Mouse (Mus musculus): Measurements from ENCODE around the gene Hist1h3a. TPM values are rescaled to one million over a fixed set of nuclear protein-coding genes. Genes with fewer than 3 reads are reported as not detected.
A peak's percentile ranks its signal among the peaks of the same experiment; 100 is the strongest.
"Not testable (repeated sequence)": the region's sequence is repeated elsewhere in the genome, so short reads cannot be mapped to it uniquely, and the experiment has no call there.

The Hist1h3a gene
- 10 to 100 TPM; 35.0 to 41.6 TPM for total RNA-seq (2021)
- long read RNA-seq, experiment 1, result 0 reads
- long read RNA-seq, experiment 2, result 0 reads

- Histone ChIP-seq H3K27ac (peak within 1 kb of the TSS; percentile 86), H3K4me3 (peak within 1 kb of the TSS; percentile 69)
- DNase-seq (ENCODE audit: low spot score in 2 of 2), result peak; percentile 61 to 75
Measured at GRCm38 (mm10) chr13:23761871-23762821, at the start of gene Hist1h3a. Hist1h3a (minus strand) TSS chr13:23762386.

GRCm38 (mm10) chr13:23806422-23807052 lies 44.4 kb upstream of the Hist1h3a start, which contains the start of gene Slc17a2:
Slc17a2 (plus strand) TSS chr13:23806993.
- Histone ChIP-seq H3K4me3 (no peak within 1 kb of the TSS), H3K27ac (peak within 1 kb of the TSS; percentile 59; the same call in 1 of the 2 replicates)
- TF ChIP-seq CTCF (conservative IDR thresholded peaks at IDR 0.05), result no peak
- DNase-seq (ENCODE audit: low spot score in 2 of 2), result no peak

- TF ChIP-seq CTCF (conservative IDR thresholded peaks at IDR 0.05), result no peak
- H3K27ac ChIP-seq, result no peak overlapping the region
- no peak for DNase-seq (ENCODE audit: low spot score in 2 of 2)
- H3K4me3 ChIP-seq, result no peak overlapping the region
Measured at GRCm38 (mm10) chr13:23804532-23804931, 42.3 kb upstream of the Hist1h3a start.

GRCm38 (mm10) chr13:23799405-23799804 lies 37.2 kb upstream of the Hist1h3a start:
- DNase-seq (ENCODE audit: low spot score in 2 of 2), result no peak

GRCm38 (mm10) chr13:23792520-23792919 lies 30.3 kb upstream of the Hist1h3a start:
- peak; percentile 44 to 70 for DNase-seq (ENCODE audit: low spot score in 2 of 2)
- TF ChIP-seq CTCF (conservative IDR thresholded peaks at IDR 0.05), result peak; percentile 94
- H3K27ac ChIP-seq, result no peak overlapping the region

More at GRCm38 (mm10) chr13:23799405-23799804, 37.2 kb upstream of the Hist1h3a start:
- TF ChIP-seq CTCF (conservative IDR thresholded peaks at IDR 0.05), result no peak
- Histone ChIP-seq H3K27ac (no peak overlapping the region), H3K4me3 (no peak overlapping the region)

GRCm38 (mm10) chr13:23779025-23779424 lies 16.8 kb upstream of the Hist1h3a start:
- DNase-seq (ENCODE audit: low spot score in 2 of 2), result no peak
- TF ChIP-seq CTCF (conservative IDR thresholded peaks at IDR 0.05), result no peak
- Histone ChIP-seq H3K27ac (no peak overlapping the region), H3K4me3 (no peak overlapping the region)

More at GRCm38 (mm10) chr13:23792520-23792919, 30.3 kb upstream of the Hist1h3a start:
- no peak overlapping the region for H3K4me3 ChIP-seq

- H3K4me3 ChIP-seq, result no peak overlapping the region
- no peak for TF ChIP-seq CTCF (conservative IDR thresholded peaks at IDR 0.05)
- DNase-seq (ENCODE audit: low spot score in 2 of 2), result no peak
- H3K27ac ChIP-seq, result no peak overlapping the region
Measured at GRCm38 (mm10) chr13:23778339-23778738, 16.2 kb upstream of the Hist1h3a start.

GRCm38 (mm10) chr13:23772561-23773313 lies 10.6 kb upstream of the Hist1h3a start:
- Histone ChIP-seq H3K27ac (no peak overlapping the region), H3K4me3 (peak overlapping the region; percentile 29)
- TF ChIP-seq CTCF (conservative IDR thresholded peaks at IDR 0.05), result 0 out of 2 replicates have a peak, but pooled peaks have one; percentile 7
- DNase-seq (ENCODE audit: low spot score in 2 of 2), result peak; percentile 43 to 47

GRCm38 (mm10) chr13:23769613-23770012 lies 7.4 kb upstream of the Hist1h3a start, which contains the start of gene Trim38:
Trim38 (plus strand) TSS chr13:23769913.
- H3K4me3 ChIP-seq; H3K27ac ChIP-seq; DNase-seq (ENCODE audit: low spot score in 2 of 2): not testable (repeated sequence)

GRCm38 (mm10) chr13:23768834-23769397 lies 6.7 kb upstream of the Hist1h3a start:
- no peak for TF ChIP-seq CTCF (conservative IDR thresholded peaks at IDR 0.05)
- DNase-seq (ENCODE audit: low spot score in 2 of 2), result no peak
- Histone ChIP-seq H3K27ac (no peak overlapping the region), H3K4me3 (no peak overlapping the region)

GRCm38 (mm10) chr13:23766772-23767171 lies 4.6 kb upstream of the Hist1h3a start:
- TF ChIP-seq CTCF (conservative IDR thresholded peaks at IDR 0.05), result no peak
- Histone ChIP-seq H3K4me3 (no peak overlapping the region), H3K27ac (no peak overlapping the region)
- DNase-seq (ENCODE audit: low spot score in 2 of 2), result no peak

GRCm38 (mm10) chr13:23765172-23765513 lies 3.0 kb upstream of the Hist1h3a start:
- Histone ChIP-seq H3K4me3 (no peak overlapping the region), H3K27ac (no peak overlapping the region)
- no peak for TF ChIP-seq CTCF (conservative IDR thresholded peaks at IDR 0.05)
- DNase-seq (ENCODE audit: low spot score in 2 of 2), result no peak
